Mouse (Mus musculus) midbrain, embryonic 10.5 days (tissue): Measurements from ENCODE around the gene P4hb. TPM values are rescaled to one million over a fixed set of nuclear protein-coding genes. Genes with fewer than 3 reads are reported as not detected.
"Not testable (repeated sequence)": the region's sequence is repeated elsewhere in the genome, so short reads cannot be mapped to it uniquely, and the experiment has no call there.

Experiments
- DNase-seq: peaks from one replicate; pipeline ENCODE4 v3.0.0-alpha.2; 2017; ENCODE audit warnings: low spot score
- H3K27ac ChIP-seq: fragments of 300-500 bp; sonication (generic); replicated peaks from 2 replicates; pipeline ENCODE4 v1.5.1; 2016; ENCODE audit warnings: mild to moderate bottlenecking
- H3K27me3 ChIP-seq: fragments of 300-500 bp; sonication (generic); 2 replicates; pipeline ENCODE4 v1.6.1; 2016; ENCODE audit warnings: low read depth, mild to moderate bottlenecking; ENCODE audit not compliant: poor library complexity, severe bottlenecking
- H3K36me3 ChIP-seq: fragments of 300-500 bp; sonication (generic); 2 replicates; pipeline ENCODE4 v1.6.1; 2016; ENCODE audit warnings: mild to moderate bottlenecking, moderate library complexity
- H3K4me1 ChIP-seq: fragments of 300-500 bp; sonication (generic); 2 replicates; pipeline ENCODE4 v1.6.1; 2016
- H3K4me3 ChIP-seq: fragments of 300-500 bp; sonication (generic); 2 replicates; pipeline ENCODE4 v1.5.1; 2016; ENCODE audit warnings: mild to moderate bottlenecking, moderate library complexity
- H3K9me3 ChIP-seq: fragments of 300-500 bp; sonication (generic); replicated peaks from 2 replicates; pipeline ENCODE4 v1.6.1; 2016; ENCODE audit warnings: mild to moderate bottlenecking
- WGBS: fragments of 180-500 bp; shearing (Covaris S2); methylation state at CpG from one replicate; pipeline ENCODE4 v1.1.7; 2016; 5-methylcytosine and 5-hydroxymethylcytosine counted together
- polyA plus RNA-seq: library from polyadenylated mRNA; unstranded; fragments of >200 nt; fragmentation: Nextera tagmentation; extraction: Ambion mirVana; gene quantifications from 2 replicates; pipeline ENCODE4 v1.2.1, GENCODE M21; 2016

Gene P4hb
- polyA plus RNA-seq, 1 experiment from 2014 or later, result 562 TPM

- no peaks in the 10 kb centered on the region for H3K9me3 ChIP-seq
- DNase-seq, result no peak
- H3K27ac ChIP-seq, result no peak overlapping the region
- no peak overlapping the region for H3K4me3 ChIP-seq
- peaks cover 53% of the 10 kb centered on the region for H3K4me1 ChIP-seq
- H3K27me3 ChIP-seq, result no peaks in the 10 kb centered on the region
- H3K36me3 ChIP-seq, result peaks cover 49% of the 10 kb centered on the region
Measured at GRCm38 (mm10) chr11:120575940-120576339, 2.9 kb upstream of the P4hb start.

DNA sequence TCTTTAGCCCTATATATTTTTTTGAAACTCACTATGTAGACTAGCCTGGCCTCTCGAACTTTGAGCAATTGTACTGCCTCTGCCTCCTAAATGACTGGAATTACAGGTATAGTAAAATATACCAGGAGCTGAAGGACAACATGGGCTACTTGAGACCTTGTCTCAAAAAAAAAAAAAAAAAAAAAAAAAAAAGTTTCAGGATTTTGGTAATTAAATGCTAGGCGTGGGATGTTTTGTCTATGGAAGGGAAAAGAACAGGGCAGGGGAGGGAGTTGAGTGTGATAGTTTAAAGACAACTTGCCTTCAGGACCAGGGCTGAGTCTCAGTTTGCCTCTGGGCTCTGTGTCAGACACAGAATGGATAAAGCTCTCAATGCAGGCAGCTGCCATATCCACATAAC is 2.0 kb upstream of the P4hb start:
- no peak for DNase-seq
- Histone ChIP-seq H3K36me3 (peaks cover 55% of the 10 kb centered on the region), H3K4me1 (peaks cover 47% of the 10 kb centered on the region)

DNA sequence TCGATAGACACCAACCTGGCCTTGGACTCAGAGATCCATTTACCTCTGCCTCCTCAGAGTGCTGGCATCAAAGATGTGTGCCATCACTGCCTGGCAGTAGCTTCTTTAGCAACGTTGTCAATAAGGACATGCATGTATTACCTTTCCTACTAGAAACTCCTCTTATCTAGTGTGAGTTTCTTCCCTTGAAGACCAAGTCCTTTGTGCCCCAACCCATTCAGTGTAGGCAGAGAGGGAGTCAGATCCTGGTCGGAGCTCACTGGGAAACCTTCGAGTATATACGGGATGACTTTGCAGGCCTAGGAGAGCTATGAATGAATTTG is 1.2 kb upstream of the P4hb start:
- no peaks in the 10 kb centered on the region for H3K27me3 ChIP-seq
- H3K27ac ChIP-seq, result peak overlapping the region; percentile 97
- 59% methylated on average over 5 of the region's 5 CpGs for WGBS
- H3K9me3 ChIP-seq, result no peaks in the 10 kb centered on the region
- no peak for DNase-seq
- peak overlapping the region; percentile 87 for H3K4me3 ChIP-seq
- peaks cover 55% of the 10 kb centered on the region for H3K36me3 ChIP-seq
- H3K4me1 ChIP-seq, result peaks cover 39% of the 10 kb centered on the region

More for the DNA sequence above, 2.0 kb upstream of the P4hb start:
- Histone ChIP-seq H3K27me3 (no peaks in the 10 kb centered on the region), H3K9me3 (no peaks in the 10 kb centered on the region), H3K4me3 (peak overlapping the region; percentile 87; the same call in 1 of the 2 replicates), H3K27ac (no peak overlapping the region)
- WGBS, result 88% methylated on average over 2 of the region's 2 CpGs

GRCm38 (mm10) chr11:120573585-120574277 is 678 bp upstream of the P4hb start:
- Histone ChIP-seq H3K27me3 (no peaks in the 10 kb centered on the region), H3K4me3 (peak overlapping the region; percentile 87), H3K9me3 (no peaks in the 10 kb centered on the region), H3K27ac (peak overlapping the region; percentile 97), H3K4me1 (peaks cover 34% of the 10 kb centered on the region), H3K36me3 (peaks cover 54% of the 10 kb centered on the region)
- DNase-seq, result no peak
- WGBS, result 1% methylated on average over 23 of the region's 23 CpGs

- 0% methylated on average over 24 of the region's 24 CpGs for WGBS
- peak overlapping the region; percentile 97 for H3K27ac ChIP-seq
Measured at GRCm38 (mm10) chr11:120572417-120572751, 669 bp downstream of the P4hb start.

DNA sequence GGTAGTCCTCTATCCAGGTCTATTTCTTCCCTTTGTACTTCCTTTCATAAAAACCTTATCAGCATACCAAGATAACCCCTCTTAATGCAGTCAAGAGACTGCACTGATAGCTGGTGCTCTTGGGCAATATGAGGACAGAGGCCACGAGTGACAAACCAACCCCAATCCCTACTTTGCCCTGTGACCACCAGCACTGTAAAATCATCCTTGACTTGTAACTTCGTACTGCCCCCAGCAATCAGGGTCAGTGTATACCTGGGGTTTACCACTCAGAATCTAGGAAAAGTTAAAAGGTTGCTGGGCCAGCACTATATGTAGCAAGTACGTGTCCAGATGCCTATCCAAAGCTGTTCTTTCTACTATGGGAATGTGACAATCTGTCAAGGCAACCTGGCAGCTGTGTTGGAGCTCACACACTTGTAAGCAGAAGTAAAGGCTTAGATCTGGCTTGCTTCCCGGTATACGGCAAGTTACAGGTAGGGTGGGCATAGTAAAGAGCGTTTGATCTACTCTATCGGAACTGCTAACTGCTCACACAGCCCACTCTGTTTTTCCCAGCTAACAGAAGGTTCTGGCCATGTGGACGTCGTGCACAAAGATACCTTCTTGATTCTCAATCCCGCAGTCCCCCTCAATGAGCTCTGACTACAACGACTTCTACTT is 1.2 kb downstream of the P4hb start:
- Histone ChIP-seq H3K9me3 (no peaks in the 10 kb centered on the region), H3K27ac (peak overlapping the region; percentile 97), H3K4me3 (peak overlapping the region; percentile 87), H3K27me3 (no peaks in the 10 kb centered on the region), H3K4me1 (peaks cover 26% of the 10 kb centered on the region), H3K36me3 (peaks cover 54% of the 10 kb centered on the region)
- DNase-seq, result no peak
- WGBS, result 19% methylated on average over 11 of the region's 11 CpGs

More at GRCm38 (mm10) chr11:120572417-120572751, 669 bp downstream of the P4hb start:
- Histone ChIP-seq H3K27me3 (no peaks in the 10 kb centered on the region), H3K4me1 (peaks cover 26% of the 10 kb centered on the region), H3K9me3 (no peaks in the 10 kb centered on the region), H3K36me3 (peaks cover 54% of the 10 kb centered on the region), H3K4me3 (peak overlapping the region; percentile 87)
- DNase-seq, result no peak

DNA sequence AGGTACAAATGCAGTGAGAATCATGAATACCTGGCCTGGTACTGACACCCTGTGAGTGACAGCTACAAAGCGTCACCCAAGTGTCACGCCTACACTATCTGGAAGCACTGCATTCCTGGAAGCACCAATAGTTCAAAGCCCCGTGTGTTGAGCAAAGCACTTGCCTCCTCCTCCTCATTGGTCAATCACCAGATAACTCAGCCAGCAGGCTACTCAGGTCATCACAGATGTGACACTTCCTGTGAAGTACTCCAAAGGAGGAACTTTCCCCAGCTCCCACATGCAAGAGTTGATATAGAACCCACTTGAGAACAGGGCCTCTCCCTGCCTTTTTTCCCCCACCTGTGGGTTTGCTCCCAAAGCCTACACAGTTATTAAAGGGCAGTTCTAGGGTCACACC is 1.9 kb downstream of the P4hb start:
- Histone ChIP-seq H3K36me3 (peaks cover 56% of the 10 kb centered on the region), H3K4me1 (peaks cover 26% of the 10 kb centered on the region), H3K27me3 (no peaks in the 10 kb centered on the region), H3K9me3 (no peaks in the 10 kb centered on the region), H3K27ac (no peak overlapping the region), H3K4me3 (peak overlapping the region; percentile 87)
- WGBS, result 90% methylated on average over 3 of the region's 3 CpGs
- no peak for DNase-seq

GRCm38 (mm10) chr11:120568324-120568723 is 4.7 kb downstream of the P4hb start:
- Histone ChIP-seq H3K9me3 (no peaks in the 10 kb centered on the region), H3K4me1 (peaks cover 14% of the 10 kb centered on the region), H3K27me3 (no peaks in the 10 kb centered on the region), H3K36me3 (peaks cover 84% of the 10 kb centered on the region), H3K4me3 (no peak overlapping the region), H3K27ac (no peak overlapping the region)
- no peak for DNase-seq
- 97% methylated on average over 6 of the region's 6 CpGs for WGBS

- Histone ChIP-seq H3K9me3 (no peaks in the 10 kb centered on the region; the same call in 1 of the 2 replicates), H3K27me3 (no peaks in the 10 kb centered on the region), H3K4me1 (no peaks in the 10 kb centered on the region), H3K36me3 (peaks cover 99% of the 10 kb centered on the region), H3K27ac (no peak overlapping the region), H3K4me3 (no peak overlapping the region)
- 93% methylated on average over 9 of the region's 9 CpGs for WGBS
- DNase-seq, result no peak
Measured at GRCm38 (mm10) chr11:120565114-120565513, 7.9 kb downstream of the P4hb start.

- Histone ChIP-seq H3K27ac (no peak overlapping the region), H3K27me3 (no peaks in the 10 kb centered on the region), H3K36me3 (peaks cover 95% of the 10 kb centered on the region), H3K4me1 (no peaks in the 10 kb centered on the region), H3K9me3 (no peaks in the 10 kb centered on the region; the same call in 1 of the 2 replicates), H3K4me3 (no peak overlapping the region)
- 95% methylated on average over 13 of the region's 13 CpGs for WGBS
- no peak for DNase-seq
Measured at GRCm38 (mm10) chr11:120562949-120563348, 10.1 kb downstream of the P4hb start.

DNA sequence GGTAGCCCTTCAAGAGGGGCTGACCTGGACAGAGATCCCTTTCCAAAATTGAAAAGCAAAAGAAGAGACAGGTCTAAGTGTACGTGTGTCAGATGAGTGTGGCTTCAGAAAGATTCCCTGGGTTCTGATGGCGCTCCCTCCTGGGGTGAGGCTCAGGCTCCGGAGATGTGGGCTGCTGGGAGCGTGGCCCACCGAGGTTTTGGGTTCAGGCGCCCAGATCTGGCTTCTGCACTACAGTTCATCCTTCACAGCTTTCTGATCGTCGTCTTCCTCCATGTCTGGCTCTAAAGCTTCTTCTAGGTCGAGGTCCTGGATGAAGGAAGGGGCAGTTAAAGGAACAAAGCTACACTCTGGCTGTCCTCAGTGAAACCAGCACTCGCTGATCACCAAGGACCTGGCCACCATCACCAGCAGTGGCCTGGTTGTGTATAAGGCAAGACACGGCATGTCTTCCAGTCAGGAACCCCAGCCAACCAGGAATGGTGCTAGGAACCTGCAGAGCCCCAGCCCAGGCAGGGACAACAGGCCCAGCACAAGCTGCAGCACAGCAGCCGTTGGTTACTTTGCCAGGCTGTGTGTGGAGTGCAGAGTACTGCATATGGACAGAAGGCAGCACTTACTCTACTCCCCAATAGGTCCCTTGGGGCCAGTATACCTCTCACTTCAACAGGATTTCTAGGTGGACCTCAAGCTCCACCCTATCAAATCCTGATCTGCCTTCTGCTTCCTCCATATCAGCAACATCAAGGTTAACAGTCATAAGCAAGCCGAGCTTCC is 11.9 kb downstream of the P4hb start:
- no peaks in the 10 kb centered on the region for H3K27me3 ChIP-seq
- peaks cover 13% of the 10 kb centered on the region; the same call in 1 of the 2 replicates for H3K9me3 ChIP-seq
- H3K4me1 ChIP-seq, result no peaks in the 10 kb centered on the region
- WGBS, result 93% methylated on average over 13 of the region's 13 CpGs
- peaks cover 81% of the 10 kb centered on the region for H3K36me3 ChIP-seq
- H3K4me3 ChIP-seq, result no peak overlapping the region
- no peak for DNase-seq
- H3K27ac ChIP-seq, result no peak overlapping the region

GRCm38 (mm10) chr11:120558843-120559242 is 14.2 kb downstream of the P4hb start:
- H3K36me3 ChIP-seq, result peaks cover 58% of the 10 kb centered on the region
- DNase-seq, H3K27me3 ChIP-seq, H3K4me1 ChIP-seq, H3K4me3 ChIP-seq, H3K27ac ChIP-seq: not testable (repeated sequence)
- WGBS, result 88% methylated on average over 6 of the region's 6 CpGs
- peaks cover 13% of the 10 kb centered on the region; the same call in 1 of the 2 replicates for H3K9me3 ChIP-seq

GRCm38 (mm10) chr11:120555260-120555659 is 17.8 kb downstream of the P4hb start:
- WGBS, result 92% methylated on average over 2 of the region's 2 CpGs
- Histone ChIP-seq H3K27ac (no peak overlapping the region), H3K4me1 (peaks cover 7% of the 10 kb centered on the region), H3K4me3 (no peak overlapping the region), H3K27me3 (no peaks in the 10 kb centered on the region), H3K36me3 (peaks cover 22% of the 10 kb centered on the region), H3K9me3 (peaks cover 13% of the 10 kb centered on the region; the same call in 1 of the 2 replicates)
- no peak for DNase-seq
